Mouse (Mus musculus): ENCODE results near the gene Cyb561d2. TPM values are rescaled to one million over a fixed set of nuclear protein-coding genes. Genes with fewer than 3 reads are reported as not detected.
"Not testable (repeated sequence)": the region's sequence is repeated elsewhere in the genome, so short reads cannot be mapped to it uniquely, and the experiment has no call there.

Cyb561d2 gene
- polyA plus RNA-seq, 1 experiment from 2014 or later: 45.7 TPM

GRCm38 (mm10) chr9:107579023-107579900, 37.3 kb upstream of the Cyb561d2 start:
- Histone ChIP-seq H3K27ac (no peak overlapping the region), H3K4me1 (peaks cover 34% of the 10 kb centered on the region), H3K9me3 (no peaks in the 10 kb centered on the region), H3K36me3 (replicated peaks) (peaks cover 4% of the 10 kb centered on the region; the same call in 1 of the 2 replicates), H3K9ac (0 out of 2 replicates have a peak overlapping the region, but pooled peaks have one; percentile 8), H3K4me2 (peak overlapping the region; percentile 96; the same call in 1 of the 2 replicates), H3K4me3 (no peak overlapping the region), H3K27me3 (replicated peaks) (no peaks in the 10 kb centered on the region)
- WGBS: 96% methylated on average over 14 of the region's 14 CpGs
- ATAC-seq (replicated peaks): no peak

GRCm38 (mm10) chr9:107578587-107578986, 36.6 kb upstream of the Cyb561d2 start, which contains the start of gene Naa80:
Naa80 (plus strand) TSS chr9:107578887.
- H3K36me3 ChIP-seq (replicated peaks): peaks cover 4% of the 10 kb centered on the region; the same call in 1 of the 2 replicates
- H3K4me1 ChIP-seq: peaks cover 34% of the 10 kb centered on the region
- whole genome bisulfite sequencing: 77% methylated on average over 3 of the region's 3 CpGs
- no peak for ATAC-seq (replicated peaks)
- H3K9ac ChIP-seq: 0 out of 2 replicates have a peak within 1 kb of the TSS, but pooled peaks have one; percentile 8
- H3K9me3 ChIP-seq: no peaks in the 10 kb centered on the region
- H3K27me3 ChIP-seq (replicated peaks): no peaks in the 10 kb centered on the region
- no peak within 1 kb of the TSS for H3K27ac ChIP-seq
- no peak within 1 kb of the TSS for H3K4me3 ChIP-seq
- H3K4me2 ChIP-seq: no peak within 1 kb of the TSS

DNA sequence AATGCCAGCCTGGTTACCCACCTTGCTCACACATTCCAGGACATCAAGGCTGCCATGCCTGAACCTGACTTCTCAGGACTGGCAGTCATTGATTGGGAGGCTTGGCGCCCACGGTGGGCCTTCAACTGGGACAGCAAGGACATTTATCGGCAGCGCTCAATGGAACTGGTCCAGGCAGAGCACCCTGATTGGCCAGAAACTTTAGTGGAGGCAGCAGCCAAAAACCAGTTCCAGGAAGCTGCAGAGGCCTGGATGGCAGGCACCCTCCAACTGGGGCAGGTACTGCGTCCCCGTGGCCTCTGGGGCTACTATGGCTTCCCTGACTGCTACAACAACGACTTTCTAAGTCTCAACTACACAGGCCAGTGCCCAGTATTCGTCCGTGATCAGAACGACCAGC, 35.9 kb upstream of the Cyb561d2 start:
- H3K9me3 ChIP-seq: no peaks in the 10 kb centered on the region
- 93% methylated on average over 10 of the region's 10 CpGs for WGBS
- H3K27me3 ChIP-seq (replicated peaks): no peaks in the 10 kb centered on the region
- H3K4me3 ChIP-seq: no peak overlapping the region
- H3K4me2 ChIP-seq: no peak overlapping the region
- H3K9ac ChIP-seq: no peak overlapping the region
- no peak for ATAC-seq (replicated peaks)
- peaks cover 4% of the 10 kb centered on the region; the same call in 1 of the 2 replicates for H3K36me3 ChIP-seq (replicated peaks)
- H3K27ac ChIP-seq: no peak overlapping the region
- H3K4me1 ChIP-seq: peaks cover 34% of the 10 kb centered on the region

- H3K27ac ChIP-seq: peak within 1 kb of the TSS; percentile 43; the same call in 1 of the 2 replicates
These were observed 34.5 kb upstream of the Cyb561d2 start, which contains the start of gene Hyal1 for GRCm38 (mm10) chr9:107576357-107577107. Hyal1 (plus strand) TSS chr9:107576927.

DNA sequence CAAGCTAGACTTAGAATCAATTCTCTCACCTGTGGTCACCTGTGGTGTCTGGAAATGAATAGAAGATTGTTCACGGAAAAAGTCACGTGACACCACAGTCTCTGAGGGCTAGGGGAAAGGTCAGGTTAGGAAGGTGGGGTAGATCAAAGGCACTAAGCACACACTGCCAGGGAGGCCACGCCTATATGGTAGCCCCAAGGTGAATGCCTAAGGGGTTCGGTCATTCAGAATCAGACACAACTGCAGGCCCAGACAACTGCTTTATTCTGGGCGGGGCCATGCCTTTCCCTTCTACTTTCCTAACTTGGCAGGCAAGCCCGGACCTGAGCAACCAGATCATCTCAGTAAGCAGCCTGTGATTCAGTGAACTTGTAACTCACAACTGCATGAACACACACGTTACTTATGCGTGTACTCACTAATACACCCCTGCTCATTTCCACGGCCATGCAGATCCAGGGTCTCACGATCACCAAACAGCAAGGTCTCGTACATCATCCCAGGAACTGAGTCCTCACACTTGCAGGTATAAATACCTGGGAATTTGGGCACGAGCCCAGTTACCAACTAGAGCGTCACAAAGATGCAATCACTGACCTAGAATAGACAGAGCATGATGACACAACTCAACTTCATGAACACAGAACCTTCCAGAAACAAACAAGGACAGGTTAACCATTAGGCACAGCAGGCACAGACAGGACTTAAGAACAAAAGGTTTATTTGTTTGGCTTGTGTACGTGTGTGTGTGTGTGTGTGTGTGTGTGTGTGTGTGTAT, 33.8 kb upstream of the Cyb561d2 start:
- H3K27ac ChIP-seq: no peak overlapping the region
- no peak for ATAC-seq (replicated peaks)
- no peak overlapping the region for H3K4me3 ChIP-seq
- H3K4me1 ChIP-seq: peaks cover 35% of the 10 kb centered on the region
- no peak overlapping the region for H3K9ac ChIP-seq
- WGBS: 90% methylated on average over 14 of the region's 14 CpGs
- peaks cover 24% of the 10 kb centered on the region for H3K36me3 ChIP-seq (replicated peaks)
- H3K27me3 ChIP-seq (replicated peaks): no peaks in the 10 kb centered on the region
- H3K9me3 ChIP-seq: no peaks in the 10 kb centered on the region
- no peak overlapping the region for H3K4me2 ChIP-seq

More at GRCm38 (mm10) chr9:107576357-107577107, 34.5 kb upstream of the Cyb561d2 start, which contains the start of gene Hyal1:
- Histone ChIP-seq H3K27me3 (replicated peaks) (no peaks in the 10 kb centered on the region), H3K4me1 (peaks cover 34% of the 10 kb centered on the region), H3K36me3 (replicated peaks) (peaks cover 18% of the 10 kb centered on the region), H3K9me3 (no peaks in the 10 kb centered on the region), H3K4me3 (no peak within 1 kb of the TSS), H3K9ac (no peak within 1 kb of the TSS), H3K4me2 (peak within 1 kb of the TSS; percentile 34)
- WGBS: 25% methylated on average over 16 of the region's 16 CpGs
- 0 out of 2 replicates have a peak, but pooled peaks have one; percentile 30 for ATAC-seq (replicated peaks)

DNA sequence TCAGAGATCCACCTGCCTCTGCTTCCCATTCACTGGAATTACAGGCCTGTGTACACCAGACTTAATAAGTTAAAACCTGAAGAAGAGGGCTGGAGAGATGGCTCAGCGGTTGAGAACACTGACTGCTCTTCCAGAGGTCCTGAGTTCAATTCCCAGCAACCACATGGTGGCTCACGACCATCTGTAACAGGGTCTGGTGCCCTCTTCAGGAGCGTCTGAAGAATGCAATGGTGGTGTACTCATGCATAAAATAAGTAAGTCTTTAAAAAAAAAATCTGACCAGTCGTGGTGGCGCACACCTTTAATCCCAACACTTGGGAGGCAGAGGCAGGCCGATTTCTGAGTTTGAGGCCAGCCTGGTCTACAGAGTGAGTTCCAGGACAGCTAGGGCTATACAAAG, 31.8 kb upstream of the Cyb561d2 start:
- H3K4me2 ChIP-seq; ATAC-seq (replicated peaks); H3K27ac ChIP-seq; H3K4me3 ChIP-seq; H3K9me3 ChIP-seq; H3K27me3 ChIP-seq (replicated peaks); H3K9ac ChIP-seq: not testable (repeated sequence)
- Histone ChIP-seq H3K36me3 (replicated peaks) (peaks cover 25% of the 10 kb centered on the region), H3K4me1 (peaks cover 33% of the 10 kb centered on the region)
- WGBS: 78% methylated on average over 6 of the region's 6 CpGs

DNA sequence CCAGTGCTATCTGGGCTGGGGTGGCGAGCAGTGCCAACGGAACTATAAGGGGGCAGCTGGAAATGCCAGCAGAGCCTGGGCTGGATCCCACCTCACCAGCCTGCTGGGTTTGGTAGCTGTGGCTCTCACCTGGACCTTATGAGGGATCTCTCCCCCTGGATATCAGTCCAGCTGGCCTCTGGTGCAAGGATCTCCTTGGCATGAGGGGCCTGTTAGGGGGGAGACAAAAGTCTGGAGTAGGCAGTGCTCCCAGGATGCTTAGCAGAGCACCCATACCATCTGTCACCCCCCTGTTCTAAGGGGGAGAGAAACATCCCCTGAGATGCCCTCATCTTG, 30.3 kb upstream of the Cyb561d2 start:
- no peak for ATAC-seq (replicated peaks)
- Histone ChIP-seq H3K9ac (no peak overlapping the region), H3K4me3 (no peak overlapping the region), H3K36me3 (replicated peaks) (peaks cover 25% of the 10 kb centered on the region), H3K27me3 (replicated peaks) (no peaks in the 10 kb centered on the region), H3K4me2 (no peak overlapping the region), H3K4me1 (peaks cover 43% of the 10 kb centered on the region), H3K9me3 (no peaks in the 10 kb centered on the region), H3K27ac (no peak overlapping the region)
- 100% methylated on average over 2 of the region's 2 CpGs for WGBS

- Histone ChIP-seq H3K27ac (no peak overlapping the region), H3K9ac (no peak overlapping the region), H3K4me2 (peak overlapping the region; percentile 84; the same call in 1 of the 2 replicates), H3K36me3 (replicated peaks) (peaks cover 25% of the 10 kb centered on the region), H3K4me1 (peaks cover 45% of the 10 kb centered on the region), H3K4me3 (peak overlapping the region; percentile 6; the same call in 1 of the 2 replicates), H3K27me3 (replicated peaks) (no peaks in the 10 kb centered on the region), H3K9me3 (no peaks in the 10 kb centered on the region)
- ATAC-seq (replicated peaks): no peak
- WGBS: 96% methylated on average over 22 of the region's 22 CpGs
These were observed 29.7 kb upstream of the Cyb561d2 start for GRCm38 (mm10) chr9:107571534-107572326.

DNA sequence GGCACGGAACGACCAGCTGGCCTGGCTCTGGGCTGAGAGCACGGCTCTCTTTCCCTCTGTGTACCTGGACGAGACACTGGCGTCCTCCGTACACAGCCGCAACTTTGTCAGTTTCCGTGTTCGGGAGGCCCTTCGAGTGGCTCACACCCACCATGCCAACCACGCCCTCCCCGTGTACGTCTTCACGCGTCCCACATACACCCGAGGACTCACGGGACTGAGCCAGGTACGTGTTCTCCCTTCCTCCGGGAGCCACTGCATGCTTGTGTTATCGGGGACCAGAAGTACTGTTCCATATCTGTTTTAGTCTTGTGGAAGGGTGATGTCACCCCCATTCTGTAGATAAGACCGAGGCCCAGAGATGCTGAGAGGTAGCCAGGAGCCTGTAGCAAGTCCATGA, 28.9 kb upstream of the Cyb561d2 start:
- 95% methylated on average over 21 of the region's 21 CpGs for WGBS
- peak overlapping the region; percentile 94 for H3K4me3 ChIP-seq

GRCm38 (mm10) chr9:107570016-107570415, 28.0 kb upstream of the Cyb561d2 start:
- Histone ChIP-seq H3K4me3 (peak overlapping the region; percentile 94), H3K9me3 (no peaks in the 10 kb centered on the region), H3K4me2 (peak overlapping the region; percentile 84), H3K27me3 (replicated peaks) (no peaks in the 10 kb centered on the region), H3K27ac (peak overlapping the region; percentile 89), H3K9ac (peak overlapping the region; percentile 88), H3K36me3 (replicated peaks) (peaks cover 33% of the 10 kb centered on the region), H3K4me1 (peaks cover 46% of the 10 kb centered on the region)
- ATAC-seq (replicated peaks): no peak
- 43% methylated on average over 13 of the region's 13 CpGs for WGBS

More for the DNA sequence above, 28.9 kb upstream of the Cyb561d2 start:
- H3K4me2 ChIP-seq: peak overlapping the region; percentile 84
- no peak overlapping the region for H3K27ac ChIP-seq
- peaks cover 46% of the 10 kb centered on the region for H3K4me1 ChIP-seq
- no peaks in the 10 kb centered on the region for H3K27me3 ChIP-seq (replicated peaks)
- H3K9ac ChIP-seq: no peak overlapping the region
- peaks cover 28% of the 10 kb centered on the region for H3K36me3 ChIP-seq (replicated peaks)
- ATAC-seq (replicated peaks): no peak
- no peaks in the 10 kb centered on the region for H3K9me3 ChIP-seq

DNA sequence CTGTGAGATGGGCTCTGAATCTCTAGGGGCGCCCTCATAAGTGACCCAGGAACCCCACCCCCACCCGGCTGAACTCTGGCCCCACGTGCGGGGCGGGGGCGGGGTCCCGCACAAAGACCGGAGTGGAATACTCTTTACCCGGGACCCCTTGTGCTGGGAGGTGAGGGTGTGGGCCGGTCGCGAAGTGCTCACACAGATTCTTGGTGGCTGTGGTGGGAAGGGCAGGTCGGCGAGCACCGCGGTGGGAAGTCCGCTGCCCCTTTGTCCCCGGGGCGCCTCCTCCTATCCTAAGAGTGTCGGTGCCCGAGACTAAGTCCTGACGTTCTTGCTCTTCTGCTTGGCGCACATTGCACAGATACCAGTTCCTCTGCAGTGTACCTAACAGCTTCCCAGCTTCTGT, 27.3 kb upstream of the Cyb561d2 start:
- H3K27me3 ChIP-seq (replicated peaks): no peaks in the 10 kb centered on the region
- peak overlapping the region; percentile 88 for H3K9ac ChIP-seq
- peaks cover 33% of the 10 kb centered on the region for H3K36me3 ChIP-seq (replicated peaks)
- peak; percentile 29; the same call in 1 of the 2 replicates for ATAC-seq (replicated peaks)
- peak overlapping the region; percentile 89 for H3K27ac ChIP-seq
- 1% methylated on average over 22 of the region's 23 CpGs for WGBS
- no peaks in the 10 kb centered on the region for H3K9me3 ChIP-seq
- H3K4me2 ChIP-seq: peak overlapping the region; percentile 84
- peaks cover 51% of the 10 kb centered on the region for H3K4me1 ChIP-seq
- peak overlapping the region; percentile 94 for H3K4me3 ChIP-seq
